8 mouse cellular contexts compared by ENCODE assay signal in genomic region chrX:74428826-74429276, GRCm38 (mm10). TPM values are rescaled to one million over a fixed set of nuclear protein-coding genes. Genes with fewer than 3 reads are reported as not detected.
DNase-seq lines count a peak whose midpoint lies in the region; ATAC-seq lines count a peak whose summit lies in the region.

Gene G6pdx, minus strand, starts transcription at chrX:74429194.

- WGBS in hindbrain, embryonic 12.5 days: 24% methylated on average over 25 of the region's 25 CpGs

- H3K36me3 ChIP-seq in hindbrain, embryonic 12.5 days: peaks cover 4% of the 10 kb centered on the region

- peak within 1 kb of the TSS; percentile 77 for H3K27ac ChIP-seq in hindbrain, embryonic 12.5 days

- H3K9me3 ChIP-seq in hindbrain, embryonic 12.5 days (replicated peaks): no peaks in the 10 kb centered on the region

- peak within 1 kb of the TSS; percentile 51 for H3K4me3 ChIP-seq in hindbrain, embryonic 12.5 days

- peak within 1 kb of the TSS; percentile 55 for H3K4me2 ChIP-seq in hindbrain, embryonic 12.5 days (replicated peaks)

- peaks cover 6% of the 10 kb centered on the region; the same call in 1 of the 2 replicates for H3K4me1 ChIP-seq in hindbrain, embryonic 12.5 days

- peak; percentile 85 for ATAC-seq in hindbrain, embryonic 12.5 days (ENCODE audit: low FRiP score)

- peak; percentile 90 for DNase-seq in Muller cell, postnatal 12 days (ENCODE audit: inconsistent ontology term)
- peak; percentile 92 for DNase-seq in cerebellum, adult 9-11 months
- DNase-seq in frontal cortex, postnatal 10 days (ENCODE audit: low spot score in 2 of 2): peak; percentile 76 to 80
- peak; percentile 81 to 84 for DNase-seq in layer of hippocampus, postnatal 14 days (ENCODE audit: low spot score in 2 of 2)
- DNase-seq in lung, postnatal 14 days: peak; percentile 88
- DNase-seq in retina, adult 2 months (ENCODE audit: low read depth, low spot score): peak; percentile 73
- DNase-seq in thymus, postnatal 36 days: peak; percentile 87 to 89

- H3K9ac ChIP-seq in hindbrain, embryonic 12.5 days: peak within 1 kb of the TSS; percentile 57

- no peaks in the 10 kb centered on the region for H3K27me3 ChIP-seq in hindbrain, embryonic 12.5 days

RNA-seq across cellular contexts. Expression of gene G6pdx, which starts in this region (rescaled TPM):
- polyA plus RNA-seq in hindbrain, embryonic 12.5 days (2016; fragmentation: Nextera tagmentation; extraction: Ambion mirVana): 48.8 and 52.9 TPM in 2 replicates
- total RNA-seq in layer of hippocampus, postnatal 14 days (2021): 10 to 100 TPM; 28.4 to 30.5 TPM

Comparison
In these comparisons a context has a peak if more than half of its experiments do, and no peak if none do; other contexts are left out.
1. Peak in every context shown above with its lines: DNase-seq, ATAC-seq, H3K4me3 ChIP-seq and H3K27ac ChIP-seq.